16 mouse cellular contexts compared by ENCODE assay signal in the genomic region with DNA sequence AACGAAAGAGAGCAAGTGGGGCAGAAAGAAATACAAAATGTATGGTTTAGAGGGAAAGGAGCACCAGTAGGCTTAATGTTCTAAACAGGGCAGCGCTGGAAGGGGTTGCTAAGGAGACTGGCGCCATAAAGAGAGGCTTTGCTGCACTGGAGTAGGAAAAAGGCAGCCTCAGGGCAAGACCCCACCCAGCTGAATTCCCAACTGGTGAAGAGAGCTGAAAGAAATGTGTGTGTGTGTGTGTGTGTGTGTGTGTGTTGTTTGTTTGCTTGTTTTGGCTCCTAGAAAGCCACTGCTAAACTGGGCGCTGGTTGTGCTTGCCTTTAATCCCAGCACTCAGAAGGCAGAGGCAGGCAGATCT.
DNase-seq lines count a peak whose midpoint lies in the region; ATAC-seq lines count a peak whose summit lies in the region.
"Had no signal": no experiment of that assay in that cellular context is flagged by ENCODE, and none has a peak within 500 bp of the region (broad histone marks: within the 10 kb centered on the region; RNA-seq: fewer than 3 reads in every experiment).

No protein-coding gene starts in this region.

- no peaks in the 10 kb centered on the region for H3K79me2 ChIP-seq in macrophage (ENCODE audit: inconsistent target)

- no peaks in the 10 kb centered on the region for H3K27me3 ChIP-seq in heart, embryonic 14.5 days (ENCODE audit: control insufficient read depth, insufficient read depth, low read length)
- no peaks in the 10 kb centered on the region for H3K27me3 ChIP-seq in heart, embryonic 11.5 days (ENCODE audit: control insufficient read depth, insufficient read depth, low read length)
- H3K27me3 ChIP-seq in neural tube, embryonic 12.5 days (replicated peaks), result no peaks in the 10 kb centered on the region
- no peaks in the 10 kb centered on the region for H3K27me3 ChIP-seq in embryonic facial prominence, embryonic 15.5 days
- H3K27me3 ChIP-seq: embryonic facial prominence, embryonic 12.5 days; forebrain, embryonic 13.5 days; intestine, embryonic 15.5 days; liver, embryonic 13.5 days had no signal

- DNase-seq in neural tube, embryonic 10.5 days (ENCODE audit: extremely low spot score, low spot score), result no peak
- no peak for DNase-seq in lung, adult 18-20 months
- DNase-seq in gastrocnemius, postnatal 10 days, result no peak
- DNase-seq: adrenal gland, postnatal 36 days; cerebellum, postnatal 14 days; liver, embryonic 13.5 days; right cerebral cortex, postnatal 25 days had no signal

- 72% methylated on average over 4 of the region's 4 CpGs for WGBS in heart, embryonic 14.5 days
- 86% methylated on average over 4 of the region's 4 CpGs for WGBS in heart, embryonic 11.5 days (ENCODE audit: insufficient replicate concordance)
- 70% methylated on average over 4 of the region's 4 CpGs for WGBS in neural tube, embryonic 12.5 days
- WGBS in embryonic facial prominence, embryonic 15.5 days, result 64% methylated on average over 4 of the region's 4 CpGs
- 56% methylated on average over 4 of the region's 4 CpGs for WGBS in macrophage (ENCODE audit: missing documents)

- H3K4me3 ChIP-seq in heart, embryonic 14.5 days (ENCODE audit: control insufficient read depth in 1 of 2, insufficient read depth in 1 of 2, low read depth in 1 of 2, low read length in 2 of 2), result no peak overlapping the region
- H3K4me3 ChIP-seq in heart, embryonic 11.5 days (ENCODE audit: low read depth, low read length), result no peak overlapping the region
- H3K4me3 ChIP-seq in neural tube, embryonic 12.5 days, result no peak overlapping the region
- no peak overlapping the region for H3K4me3 ChIP-seq in embryonic facial prominence, embryonic 15.5 days (replicated peaks)
- H3K4me3 ChIP-seq in macrophage (ENCODE audit: inconsistent target), result no peak overlapping the region
- H3K4me3 ChIP-seq: embryonic facial prominence, embryonic 12.5 days; forebrain, embryonic 13.5 days; intestine, embryonic 15.5 days; liver, embryonic 13.5 days had no signal

- no peak for ATAC-seq in heart, embryonic 14.5 days (ENCODE audit: insufficient number of reproducible peaks, insufficient read depth, low FRiP score, low read depth)
- no peak for ATAC-seq in heart, embryonic 11.5 days (replicated peaks; ENCODE audit: insufficient number of reproducible peaks, low FRiP score, low TSS enrichment)
- no peak for ATAC-seq in neural tube, embryonic 12.5 days (ENCODE audit: low FRiP score, low read depth)
- ATAC-seq in embryonic facial prominence, embryonic 15.5 days (ENCODE audit: insufficient number of reproducible peaks, low FRiP score, low TSS enrichment, low read depth), result no peak
- ATAC-seq: forebrain, embryonic 13.5 days; intestine, embryonic 15.5 days; lung, postnatal 0 days had no signal

- peaks cover 2 to 6% of the 10 kb centered on the region in 2 experiments; a peak in 3 of 4 replicates for H3K4me1 ChIP-seq in heart, embryonic 14.5 days (ENCODE audit: control insufficient read depth in 2 of 2, insufficient read depth in 2 of 2, low read length in 2 of 2)
- H3K4me1 ChIP-seq in heart, embryonic 11.5 days (ENCODE audit: control insufficient read depth, insufficient read depth, low read length), result no peaks in the 10 kb centered on the region
- H3K4me1 ChIP-seq in neural tube, embryonic 12.5 days, result no peaks in the 10 kb centered on the region
- H3K4me1 ChIP-seq in embryonic facial prominence, embryonic 15.5 days, result peaks cover 6% of the 10 kb centered on the region; the same call in 1 of the 2 replicates
- H3K4me1 ChIP-seq: intestine, embryonic 15.5 days; liver, embryonic 13.5 days had no signal

- peaks cover 10% of the 10 kb centered on the region; the same call in 1 of the 2 replicates for H3K36me3 ChIP-seq in heart, embryonic 14.5 days (ENCODE audit: control insufficient read depth, insufficient read depth, low read length)
- H3K36me3 ChIP-seq in heart, embryonic 11.5 days (ENCODE audit: control insufficient read depth, insufficient read depth, low read length), result peaks cover under 1% of the 10 kb centered on the region; the same call in 1 of the 2 replicates
- no peaks in the 10 kb centered on the region for H3K36me3 ChIP-seq in neural tube, embryonic 12.5 days
- H3K36me3 ChIP-seq in embryonic facial prominence, embryonic 15.5 days, result no peaks in the 10 kb centered on the region
- H3K36me3 ChIP-seq in macrophage (ENCODE audit: inconsistent target), result no peaks in the 10 kb centered on the region
- H3K36me3 ChIP-seq: embryonic facial prominence, embryonic 12.5 days; intestine, embryonic 15.5 days had no signal

- H3K27ac ChIP-seq in heart, embryonic 14.5 days (replicated peaks in 1 of 2; ENCODE audit: control insufficient read depth in 1 of 2, insufficient read depth in 1 of 2, low read depth in 2 of 2, low read length in 2 of 2), result peak overlapping the region; percentile 19 to 45; a peak in 2 of 4 replicates
- H3K27ac ChIP-seq in heart, embryonic 11.5 days (ENCODE audit: low read depth, low read length), result no peak overlapping the region
- peak overlapping the region; percentile 8; the same call in 1 of the 2 replicates for H3K27ac ChIP-seq in neural tube, embryonic 12.5 days
- 0 out of 2 replicates have a peak overlapping the region, but pooled peaks have one; percentile 28 for H3K27ac ChIP-seq in embryonic facial prominence, embryonic 15.5 days (replicated peaks)
- H3K27ac ChIP-seq in macrophage, result peak overlapping the region; percentile 89
- H3K27ac ChIP-seq: embryonic facial prominence, embryonic 12.5 days; forebrain, embryonic 13.5 days; intestine, embryonic 15.5 days; liver, embryonic 13.5 days had no signal

- H3K9ac ChIP-seq in heart, embryonic 14.5 days (ENCODE audit: low read length), result no peak overlapping the region
- no peak overlapping the region for H3K9ac ChIP-seq in heart, embryonic 11.5 days (ENCODE audit: low read depth, low read length)
- H3K9ac ChIP-seq in neural tube, embryonic 12.5 days, result no peak overlapping the region
- no peak overlapping the region for H3K9ac ChIP-seq in embryonic facial prominence, embryonic 15.5 days
- H3K9ac ChIP-seq: embryonic facial prominence, embryonic 12.5 days; forebrain, embryonic 13.5 days; intestine, embryonic 15.5 days; liver, embryonic 13.5 days had no signal

- H3K9me3 ChIP-seq in heart, embryonic 14.5 days (ENCODE audit: control insufficient read depth, low read length), result no peaks in the 10 kb centered on the region
- H3K9me3 ChIP-seq in heart, embryonic 11.5 days (replicated peaks; ENCODE audit: control insufficient read depth, low read length), result no peaks in the 10 kb centered on the region
- no peaks in the 10 kb centered on the region for H3K9me3 ChIP-seq in neural tube, embryonic 12.5 days
- H3K9me3 ChIP-seq in embryonic facial prominence, embryonic 15.5 days (replicated peaks), result no peaks in the 10 kb centered on the region
- H3K9me3 ChIP-seq: embryonic facial prominence, embryonic 12.5 days; forebrain, embryonic 13.5 days; intestine, embryonic 15.5 days; liver, embryonic 13.5 days had no signal

- H3K4me2 ChIP-seq in heart, embryonic 14.5 days (ENCODE audit: low read length), result no peak overlapping the region
- no peak overlapping the region for H3K4me2 ChIP-seq in heart, embryonic 11.5 days
- no peak overlapping the region for H3K4me2 ChIP-seq in neural tube, embryonic 12.5 days (replicated peaks)
- no peak overlapping the region for H3K4me2 ChIP-seq in embryonic facial prominence, embryonic 15.5 days (replicated peaks)
- H3K4me2 ChIP-seq: embryonic facial prominence, embryonic 12.5 days; forebrain, embryonic 13.5 days; intestine, embryonic 15.5 days; liver, embryonic 13.5 days had no signal
